Mouse (Mus musculus) heart, postnatal 4 days (tissue): Measurements from ENCODE around the gene Smco2. TPM values are rescaled to one million over a fixed set of nuclear protein-coding genes. Genes with fewer than 3 reads are reported as not detected.

Experiments
- DNase-seq: peaks from one replicate; pipeline ENCODE4 v3.0.0; 2021
- total RNA-seq, 2 experiments: library from RNA; stranded (reverse); gene quantifications; 2 replicates each; pipeline ENCODE4 v1.2.3; 2021

The Smco2 gene
- total RNA-seq, 2 experiments from 2014 or later, result 0.47 to 0.62 TPM

DNA sequence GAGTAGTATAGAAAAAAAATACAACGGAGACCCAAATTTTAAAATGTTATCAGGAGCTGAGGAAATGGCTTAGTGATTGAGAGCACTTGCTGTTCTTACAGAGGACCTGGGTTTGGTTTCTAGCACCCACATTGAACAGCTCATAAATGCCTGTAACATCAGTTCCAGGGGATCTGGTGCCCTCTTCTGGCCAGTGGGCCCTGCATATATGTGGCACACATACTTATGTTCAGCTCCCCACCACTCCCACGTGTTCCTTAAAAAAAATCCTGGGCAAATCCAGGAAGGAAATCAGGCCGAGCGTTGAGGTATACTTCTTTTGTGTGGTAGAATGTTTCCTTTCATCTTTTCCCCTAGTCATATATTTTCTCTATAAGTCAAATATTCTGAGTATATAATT, 52.0 kb downstream of the Smco2 start:
- DNase-seq, result no peak

DNA sequence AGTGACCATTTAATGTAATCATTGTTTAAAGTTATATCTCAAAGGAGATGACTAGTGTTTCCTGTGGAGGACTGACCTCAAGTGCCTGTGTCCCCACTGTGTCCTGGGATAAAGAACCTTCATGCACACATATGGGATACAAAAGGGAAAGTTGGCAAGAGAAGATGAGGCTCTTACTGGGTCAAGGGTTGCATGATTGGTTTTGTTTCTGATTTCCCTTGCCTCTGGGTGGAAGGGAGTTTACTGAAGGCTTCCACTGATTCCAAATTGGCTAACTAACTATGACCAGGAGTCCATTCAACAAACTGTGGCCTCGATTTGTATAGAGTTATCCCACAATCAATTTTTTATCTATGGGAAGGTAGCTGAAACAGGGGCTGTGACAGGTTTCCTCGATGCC, 53.7 kb downstream of the Smco2 start:
- no peak for DNase-seq

DNA sequence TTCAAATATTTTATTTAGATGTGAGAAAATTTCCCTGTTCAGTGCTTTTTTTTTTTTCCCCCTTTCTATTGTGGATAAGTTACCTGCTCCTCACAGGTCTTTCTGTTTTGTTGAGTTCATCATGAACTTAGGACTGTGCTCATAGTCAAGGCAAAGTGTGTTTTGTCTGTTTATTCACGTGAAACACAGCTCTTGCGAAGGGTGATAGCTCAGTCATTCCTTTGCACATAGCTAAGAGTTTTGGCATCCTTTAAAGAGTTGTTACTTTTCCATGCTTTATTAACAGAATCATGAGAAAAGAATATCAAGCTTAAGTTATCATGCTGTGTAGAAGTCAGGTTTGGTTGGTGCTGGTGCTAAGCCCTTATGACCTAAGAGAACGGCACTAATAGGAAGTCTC, 54.8 kb downstream of the Smco2 start:
- DNase-seq, result no peak

DNA sequence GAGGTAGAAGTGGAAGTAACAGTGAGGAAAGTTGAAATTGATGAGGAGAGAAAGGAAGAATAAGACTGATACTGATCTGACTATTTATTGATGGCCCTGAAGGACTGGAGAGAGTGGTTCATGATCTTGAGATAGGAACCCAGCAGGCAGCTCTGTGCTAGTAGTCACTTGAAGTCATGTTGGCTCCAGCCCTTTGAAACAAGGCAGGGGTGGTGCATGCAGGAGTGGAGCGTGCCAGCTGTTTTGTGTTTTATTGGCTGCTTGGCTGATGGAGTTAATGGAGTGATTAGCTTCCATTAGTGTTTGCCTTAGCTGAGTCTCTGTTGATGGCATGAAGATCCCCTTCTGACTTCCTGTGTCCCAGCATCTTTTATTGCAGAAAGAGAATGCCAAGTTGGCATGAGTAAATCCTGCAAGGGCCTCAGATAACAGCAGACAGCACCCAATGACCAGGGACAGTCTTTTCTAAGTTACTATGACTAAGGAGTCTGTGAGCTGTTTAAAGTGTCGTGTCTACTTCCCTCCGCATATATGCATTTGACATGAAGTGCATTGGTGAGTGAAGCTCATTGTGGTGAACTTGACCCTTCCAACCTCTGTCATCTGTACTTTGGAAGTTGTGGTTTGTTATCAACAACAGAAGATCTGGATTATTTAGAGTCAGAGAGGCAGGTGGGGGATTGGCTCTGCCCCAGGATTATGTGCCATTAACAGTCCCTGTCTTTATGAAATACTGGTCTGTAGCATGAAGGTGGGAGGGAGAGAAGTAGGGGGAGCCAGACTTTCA, 56.3 kb downstream of the Smco2 start:
- no peak for DNase-seq

DNA sequence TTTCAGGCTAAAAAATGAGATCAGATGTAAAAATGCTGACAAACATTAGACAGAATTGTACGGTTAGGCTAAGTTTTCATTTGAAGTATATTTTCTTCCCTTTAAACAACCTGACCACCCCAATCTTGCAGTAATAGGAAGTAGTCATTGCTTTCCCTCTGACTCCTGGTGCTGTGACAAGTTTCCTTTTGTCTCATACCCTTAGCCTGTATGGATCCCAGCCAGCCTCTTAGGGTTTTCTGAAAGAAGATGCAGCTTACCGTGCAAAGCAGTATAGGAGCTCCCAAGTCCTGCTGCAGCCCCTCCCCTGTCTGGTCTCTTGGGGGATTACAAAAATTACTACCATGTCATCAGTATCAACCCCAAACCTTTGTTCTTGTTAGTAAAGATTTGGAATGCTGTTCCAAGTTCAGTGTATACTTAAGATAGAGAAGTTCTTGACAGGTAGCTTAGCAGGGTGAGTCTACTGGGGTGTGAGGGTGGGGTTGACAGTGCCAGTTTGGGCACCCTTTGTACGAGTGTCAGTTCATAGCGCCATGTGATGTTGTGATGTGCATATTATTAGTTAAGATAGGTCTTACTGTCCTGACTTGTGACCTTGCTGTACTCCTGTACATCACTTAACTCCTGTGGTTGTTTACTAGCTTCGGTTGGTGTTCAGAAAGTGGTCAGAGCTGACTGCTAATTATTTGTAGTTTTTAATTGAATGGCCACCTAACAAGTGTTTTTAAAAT, 57.3 kb downstream of the Smco2 start:
- no peak for DNase-seq

DNA sequence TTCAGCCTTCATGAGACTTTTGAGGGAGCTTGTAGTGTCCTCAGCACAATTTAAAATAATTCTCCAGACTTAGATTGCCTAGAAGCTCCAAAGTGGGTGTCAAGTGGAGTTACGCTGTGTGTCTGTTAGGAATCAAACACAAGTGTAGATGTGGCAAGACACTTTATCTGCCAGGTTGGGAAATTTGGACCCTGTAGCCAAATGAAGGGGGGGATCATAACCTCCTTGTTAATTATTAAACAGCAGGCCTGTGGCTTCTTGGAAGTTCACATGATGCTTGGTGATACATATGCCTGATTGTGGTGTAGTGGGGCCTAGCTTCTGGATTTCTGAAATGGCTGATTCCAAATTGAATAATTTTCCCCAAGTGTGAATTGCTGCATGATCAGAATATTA, 57.9 kb downstream of the Smco2 start:
- DNase-seq, result no peak

DNA sequence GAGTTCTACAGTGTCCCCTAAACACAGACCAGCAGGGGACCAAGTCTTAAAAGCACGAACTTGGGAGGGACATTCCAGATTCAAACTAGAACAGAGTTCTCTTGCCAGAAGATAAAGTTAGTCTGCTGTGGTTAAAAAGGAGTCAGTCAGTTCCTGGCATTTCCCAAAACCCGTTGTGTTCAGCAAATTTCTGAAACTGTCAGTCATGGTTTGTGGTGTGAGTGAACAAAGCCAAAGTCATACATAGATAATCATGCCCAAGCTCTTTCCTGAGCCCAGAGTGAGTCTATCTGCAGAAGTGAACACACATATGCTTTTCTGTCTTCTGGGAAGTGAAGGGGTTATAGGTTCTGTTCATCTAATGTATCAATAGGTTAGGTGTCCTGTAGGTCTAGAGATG, 58.9 kb downstream of the Smco2 start:
- no peak for DNase-seq

DNA sequence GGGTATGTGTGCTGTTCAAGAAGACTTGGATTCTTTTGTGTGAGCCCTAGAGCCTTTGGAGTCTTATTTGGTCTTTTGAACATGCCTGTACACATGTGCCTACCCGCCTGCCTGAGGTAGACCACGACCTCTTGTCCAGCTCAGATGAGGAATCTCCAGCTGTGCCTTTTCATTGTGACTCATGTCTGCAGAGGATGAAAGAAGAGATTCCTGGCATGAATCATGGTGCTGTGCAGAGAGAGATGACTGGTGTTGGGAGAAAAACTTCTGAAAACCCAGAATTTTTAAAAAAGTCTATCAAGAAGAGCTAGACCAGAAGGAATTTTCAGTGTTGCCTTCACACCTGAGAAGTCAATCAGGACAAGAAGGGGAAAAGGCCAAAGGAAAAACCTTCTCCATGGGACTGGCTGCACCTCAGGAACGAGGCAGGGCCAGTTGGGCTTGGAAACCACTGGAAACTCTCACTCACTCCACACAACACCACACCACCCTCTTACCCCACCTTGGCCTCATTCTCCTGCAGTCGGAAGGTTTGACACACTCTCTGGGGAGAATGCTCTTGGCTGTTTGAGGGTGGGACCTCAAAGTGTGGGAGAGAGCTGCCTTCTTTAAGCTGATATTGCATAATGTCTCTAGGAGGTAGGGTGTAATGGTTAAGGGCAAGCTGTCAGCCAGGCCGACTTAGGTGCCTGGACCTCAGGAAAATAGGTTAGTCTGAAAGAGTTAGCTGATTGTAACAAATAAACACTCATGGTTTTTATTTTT, 60.0 kb downstream of the Smco2 start:
- no peak for DNase-seq

DNA sequence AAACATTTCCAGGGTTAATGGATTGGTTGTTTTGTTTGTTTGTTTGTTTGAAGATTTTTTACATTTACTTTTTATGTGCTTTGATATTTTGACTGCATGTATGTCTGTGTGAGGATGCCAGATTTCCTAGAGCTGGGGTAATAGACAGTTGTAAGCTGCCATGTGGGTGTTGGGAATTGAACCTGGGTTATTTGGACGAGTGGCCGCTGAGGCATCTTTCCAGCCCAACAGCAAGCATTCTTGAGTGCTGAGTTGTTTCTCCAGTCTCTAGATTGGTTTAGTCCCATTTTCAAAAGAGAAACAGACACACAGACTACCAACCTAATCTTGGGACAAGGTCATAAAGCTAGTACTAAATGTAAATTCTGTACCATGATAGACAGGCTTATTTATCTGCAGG, 60.9 kb downstream of the Smco2 start:
- no peak for DNase-seq

DNA sequence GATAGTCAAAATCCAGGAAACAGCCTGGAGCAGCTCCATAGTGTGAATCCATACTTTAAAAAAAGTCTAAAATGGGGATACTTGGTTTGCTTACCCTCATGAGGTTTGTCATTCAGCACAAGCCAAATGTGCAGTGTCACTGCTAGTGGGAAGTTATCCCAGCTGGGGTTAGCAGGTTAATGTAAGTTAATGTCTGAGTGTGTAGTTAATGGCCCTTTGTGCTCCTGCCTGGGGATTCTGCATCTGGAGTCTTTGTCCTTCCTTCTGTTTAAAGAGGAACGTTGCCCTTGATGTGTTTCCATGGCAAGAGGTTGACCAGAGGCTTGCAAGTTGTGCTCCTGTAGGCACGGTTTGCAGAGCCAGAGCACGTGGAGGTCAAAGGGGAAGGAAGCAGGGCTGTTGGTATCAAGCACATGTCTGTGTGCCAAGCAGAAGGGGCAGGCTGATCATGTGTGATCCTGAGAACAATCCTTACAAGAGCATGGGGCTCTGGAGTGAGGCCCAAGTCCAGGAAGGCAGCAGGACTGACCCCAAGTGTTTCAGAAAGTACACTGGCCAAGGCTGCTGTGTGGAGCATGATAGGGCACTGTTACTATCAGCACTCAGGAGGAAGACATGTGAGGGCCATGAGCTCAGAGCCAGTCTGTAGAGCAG, 63.1 kb downstream of the Smco2 start:
- DNase-seq, result peak; percentile 39

DNA sequence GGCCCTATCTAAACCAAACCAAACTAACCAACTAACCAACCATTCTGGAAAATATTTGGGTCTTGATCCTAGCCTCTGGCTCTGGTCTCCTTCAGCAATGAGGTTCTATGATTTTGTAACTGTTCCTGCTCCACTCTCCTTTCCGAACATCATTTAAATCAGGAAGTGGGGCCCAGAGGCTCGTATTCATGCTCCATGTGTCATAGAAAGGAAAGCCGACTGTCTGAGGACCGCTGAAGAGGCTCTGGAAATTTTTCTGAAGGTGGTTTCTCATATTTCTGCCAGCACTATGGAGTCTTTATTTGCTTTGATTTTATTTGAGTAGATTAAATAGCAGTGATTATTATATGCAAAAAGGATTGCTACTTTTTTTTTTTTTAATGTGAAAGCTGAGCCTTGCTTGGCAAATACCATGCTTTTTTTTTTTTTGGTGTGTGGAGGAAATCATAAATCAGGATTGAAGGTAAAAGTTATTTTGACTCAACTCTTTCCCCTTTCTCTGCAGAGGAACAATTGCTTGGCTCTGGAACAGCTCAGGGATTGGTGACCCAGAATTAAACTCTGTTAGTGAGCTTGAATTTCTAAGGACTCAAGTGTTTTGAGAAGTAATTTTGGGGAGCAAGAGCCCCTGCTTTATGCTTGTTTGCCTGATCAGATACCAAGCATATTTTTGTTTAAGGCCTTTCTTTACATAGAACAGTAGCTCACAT, 63.7 kb downstream of the Smco2 start:
- DNase-seq, result no peak

DNA sequence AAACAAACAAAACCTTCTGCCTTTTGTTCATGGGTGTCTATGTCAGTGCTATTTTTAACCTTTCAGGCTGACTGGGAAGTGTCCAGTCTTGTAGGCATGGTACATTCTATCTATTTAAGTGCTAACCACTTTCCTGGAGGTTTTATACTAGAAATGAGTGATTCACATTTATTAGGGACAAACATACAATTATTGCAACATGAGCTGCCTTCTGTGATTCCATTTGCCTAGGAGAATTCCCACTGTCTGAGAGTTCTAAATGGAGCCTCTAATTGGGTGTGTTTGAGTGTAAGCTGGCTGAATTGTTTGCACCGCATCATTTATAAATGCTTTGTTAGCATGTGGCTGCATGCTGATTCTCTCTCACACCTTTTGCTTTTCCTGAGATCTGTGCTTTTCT, 65.9 kb downstream of the Smco2 start:
- DNase-seq, result no peak

DNA sequence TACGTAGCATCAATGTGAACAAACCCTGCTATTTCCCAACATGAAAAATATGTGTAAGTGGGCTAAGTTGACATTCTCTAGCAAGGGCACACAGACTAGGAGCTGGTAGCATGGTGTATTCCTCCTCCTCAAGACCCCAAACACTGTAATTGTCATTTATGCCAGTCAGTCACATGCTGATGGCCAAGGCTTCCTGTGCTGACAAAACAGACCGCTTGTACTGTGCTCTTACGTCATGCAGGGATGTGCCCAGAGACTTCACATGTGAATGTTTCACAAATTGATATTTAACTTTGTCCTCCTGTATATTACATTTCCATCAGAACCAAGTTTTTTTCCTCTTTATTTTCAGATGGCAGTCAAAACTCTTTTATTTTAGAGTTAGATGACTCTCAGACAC, 67.5 kb downstream of the Smco2 start:
- DNase-seq, result no peak

DNA sequence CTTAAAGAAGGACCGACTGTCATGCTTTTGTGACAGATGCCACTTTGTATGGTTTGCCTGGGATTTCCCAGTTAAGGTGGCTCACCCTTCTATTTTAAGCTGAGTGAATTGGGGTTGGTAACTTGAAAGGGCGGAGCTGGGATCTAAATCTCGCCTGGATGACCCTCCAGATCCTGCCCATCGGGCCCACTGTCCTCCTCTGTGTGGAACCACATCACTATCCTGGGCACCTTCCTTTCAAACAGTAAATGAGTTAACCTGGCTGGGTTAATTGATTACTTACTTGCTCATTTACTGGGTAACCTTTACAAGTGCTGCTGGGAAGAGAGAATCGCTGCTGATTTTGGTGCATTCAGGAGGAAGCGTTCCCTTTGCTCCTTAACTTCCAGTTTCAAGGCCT, 68.4 kb downstream of the Smco2 start:
- no peak for DNase-seq

Other genes with a start within 250 kb of the Smco2 start
- 10 to 100 TPM; 64.0 to 67.8 TPM for gene Med21, start 207.6 kb upstream of the Smco2 start, total RNA-seq
- gene Tm7sf3, start 207.3 kb upstream of the Smco2 start, total RNA-seq, result 10 to 100 TPM; 25.4 to 25.5 TPM
- gene Stk38l, start 125.1 kb upstream of the Smco2 start, total RNA-seq, result 10 to 100 TPM; 25.4 to 29.1 TPM
- 1 to 10 TPM; 1.4 to 2.1 TPM for gene Arntl2, start 54.0 kb upstream of the Smco2 start, total RNA-seq
- gene Ppfibp1, start 38.4 kb downstream of the Smco2 start, total RNA-seq, result 100 to 1,000 TPM in 1 of 2 experiments, 10 to 100 TPM in 1; 95.3 to 106 TPM
- not detected for gene 1700034J05Rik, start 104.3 kb downstream of the Smco2 start, total RNA-seq
- 1 to 10 TPM; 1.3 to 1.4 TPM for gene Rep15, start 182.5 kb downstream of the Smco2 start, total RNA-seq
- 100 to 1,000 TPM; 145 to 147 TPM for gene Mrps35, start 192.7 kb downstream of the Smco2 start, total RNA-seq
- gene Mansc4, start 236.9 kb downstream of the Smco2 start, total RNA-seq, result not detected
- 1 to 10 TPM; 6.7 to 7.8 TPM for gene Klhl42, start 241.3 kb downstream of the Smco2 start, total RNA-seq